Mouse (Mus musculus) macrophage (primary cell): Measurements from ENCODE around the gene Gm13698. TPM values are rescaled to one million over a fixed set of nuclear protein-coding genes. Genes with fewer than 3 reads are reported as not detected.

Source experiments
- polyA plus RNA-seq: library from polyadenylated mRNA; stranded (reverse); fragments of 250-400 nt; gene quantifications from 3 replicates; pipeline ENCODE4 v1.2.4, GENCODE M21; 2018; ENCODE audit warnings: inconsistent platforms

Gm13698 gene
- polyA plus RNA-seq, 1 experiment from 2014 or later: not detected

Other genes with a start within 250 kb of the Gm13698 start
- gene Itgav, start 231.3 kb upstream of the Gm13698 start, polyA plus RNA-seq: 20.8 to 69.6 TPM (median 21.5 TPM) in 3 replicates
- gene Fam171b, start 143.1 kb upstream of the Gm13698 start, polyA plus RNA-seq: 0.09 TPM in 1 of 3 replicates, not detected in the others
- gene Zswim2, start 14.5 kb upstream of the Gm13698 start, polyA plus RNA-seq: not detected in 3 replicates
- not detected in 3 replicates for gene Gm13693, start 5.8 kb downstream of the Gm13698 start, polyA plus RNA-seq
- not detected in 3 replicates for gene Gm13695, start 11.6 kb downstream of the Gm13698 start, polyA plus RNA-seq
- not detected in 3 replicates for gene Gm13696, start 17.4 kb downstream of the Gm13698 start, polyA plus RNA-seq
- not detected in 3 replicates for gene Gm13694, start 23.2 kb downstream of the Gm13698 start, polyA plus RNA-seq
- gene Gm13697, start 29.1 kb downstream of the Gm13698 start, polyA plus RNA-seq: not detected in 3 replicates
- gene Gm13691, start 34.9 kb downstream of the Gm13698 start, polyA plus RNA-seq: not detected in 3 replicates